Mouse (Mus musculus) brain, embryonic 14.5 days (tissue): Measurements from ENCODE around the gene Ap1g2.

ENCODE experiments used
- CTCF ChIP-seq: fragments of 200-500 bp; IDR thresholded peaks from 2 replicates; pipeline ENCODE4 v1.5.1; 2012; ENCODE audit warnings: inconsistent platforms, mild to moderate bottlenecking, moderate library complexity, borderline replicate concordance; ENCODE audit not compliant: insufficient read depth, insufficient read length; ENCODE audit errors: extremely low read depth
- POLR2A ChIP-seq: fragments of 200-500 bp; IDR thresholded peaks from 2 replicates; pipeline ENCODE4 v1.6.1; 2012; ENCODE audit warnings: mild to moderate bottlenecking, inconsistent platforms, borderline replicate concordance; ENCODE audit not compliant: poor library complexity, insufficient read depth, insufficient read length, severe bottlenecking; ENCODE audit errors: extremely low read depth

- TF ChIP-seq CTCF (no peak), POLR2A (no peak)
Observed at GRCm38 (mm10) chr14:55150985-55151384, 44.6 kb upstream of the Ap1g2 start.
